Mouse (Mus musculus) embryonic facial prominence, embryonic 15.5 days (tissue): ENCODE results near the gene Usp39. TPM values are rescaled to one million over a fixed set of nuclear protein-coding genes. Genes with fewer than 3 reads are reported as not detected.
A peak's percentile ranks its signal among the peaks of the same experiment; 100 is the strongest.

Experiments used
- ATAC-seq: fragments of 200-750 bp; cut with Nextera tagmentation; 2 replicates; pipeline ENCODE4 v1.8.0; 2017; ENCODE audit warnings: low read depth, moderate TSS enrichment; ENCODE audit not compliant: insufficient number of reproducible peaks, low FRiP score, low TSS enrichment
- H3K27ac ChIP-seq: fragments of 300-500 bp; sonication (generic); replicated peaks from 2 replicates; pipeline ENCODE4 v1.5.1; 2015; ENCODE audit warnings: mild to moderate bottlenecking, inconsistent platforms
- H3K27me3 ChIP-seq: fragments of 300-500 bp; sonication (generic); 2 replicates; pipeline ENCODE4 v1.6.1; 2015; ENCODE audit warnings: inconsistent platforms
- H3K36me3 ChIP-seq: fragments of 300-500 bp; sonication (generic); 2 replicates; pipeline ENCODE4 v1.6.1; 2015; ENCODE audit warnings: mild to moderate bottlenecking, inconsistent platforms
- H3K4me1 ChIP-seq: fragments of 300-500 bp; sonication (generic); 2 replicates; pipeline ENCODE4 v1.6.1; 2015; ENCODE audit warnings: inconsistent platforms
- H3K4me2 ChIP-seq: fragments of 300-500 bp; sonication (generic); replicated peaks from 2 replicates; pipeline ENCODE4 v1.6.1; 2015; ENCODE audit warnings: mild to moderate bottlenecking, inconsistent platforms
- H3K4me3 ChIP-seq: fragments of 300-500 bp; sonication (generic); replicated peaks from 2 replicates; pipeline ENCODE4 v1.5.1; 2015; ENCODE audit warnings: mild to moderate bottlenecking, inconsistent platforms
- H3K9ac ChIP-seq: fragments of 300-500 bp; sonication (generic); 2 replicates; pipeline ENCODE4 v1.6.1; 2015; ENCODE audit warnings: inconsistent platforms
- H3K9me3 ChIP-seq: fragments of 300-500 bp; sonication (generic); replicated peaks from 2 replicates; pipeline ENCODE4 v1.6.1; 2016; ENCODE audit warnings: inconsistent platforms
- WGBS: fragments of 180-500 bp; shearing (Covaris S2); methylation state at CpG from one replicate; pipeline ENCODE4 v1.1.7; 2015; 5-methylcytosine and 5-hydroxymethylcytosine counted together
- polyA plus RNA-seq: library from polyadenylated mRNA; unstranded; fragments of >200 nt; fragmentation: Nextera tagmentation; extraction: Ambion mirVana; gene quantifications from 2 replicates; pipeline ENCODE4 v1.2.1, GENCODE M21; 2015

The Usp39 gene
- polyA plus RNA-seq, 1 experiment from 2014 or later: 39.5 TPM

DNA sequence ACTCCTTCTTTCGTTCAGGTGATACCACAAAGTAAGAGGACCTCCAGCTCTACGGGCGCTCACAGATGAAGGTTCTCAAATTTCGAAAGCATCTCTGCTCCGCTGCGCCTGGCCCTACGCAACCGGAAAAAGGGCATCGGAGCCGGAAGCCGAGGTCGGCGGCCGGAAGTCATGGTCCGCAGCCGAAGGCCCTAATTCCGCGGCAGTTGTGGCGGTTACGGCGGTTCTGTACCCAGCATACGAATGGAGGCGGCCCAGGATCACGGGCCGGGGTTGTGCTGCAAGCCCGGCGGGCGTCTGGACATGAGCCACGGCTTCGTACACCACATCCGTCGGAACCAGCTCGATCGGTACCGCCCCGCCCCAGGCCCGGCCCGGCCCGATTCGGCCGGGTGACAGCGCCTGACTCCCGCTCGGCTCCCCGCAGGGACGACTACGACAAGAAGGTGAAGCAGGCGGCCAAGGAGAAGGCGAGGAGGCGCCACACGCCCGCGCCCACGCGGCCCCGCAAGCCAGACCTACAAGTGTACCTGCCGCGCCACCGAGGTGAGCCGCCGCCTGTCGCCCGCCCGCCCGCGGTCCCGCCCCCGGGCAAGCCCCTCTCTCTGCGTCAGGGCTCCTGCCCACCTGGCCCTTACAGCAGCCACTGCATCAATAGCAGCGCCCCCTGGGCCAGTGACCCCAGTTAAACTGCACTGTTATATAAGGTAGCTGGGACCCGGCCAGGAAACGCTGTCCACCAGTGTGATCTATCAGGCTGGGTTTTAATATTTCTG is 2.4 kb upstream of the Usp39 start, which contains the start of gene 0610030E20Rik:
0610030E20Rik (plus strand) TSS at position 152 of the 776 bp plus-strand sequence.
- Histone ChIP-seq H3K4me3 (peak within 1 kb of the TSS; percentile 71), H3K4me1 (peaks cover 42% of the 10 kb centered on the region), H3K27ac (peak within 1 kb of the TSS; percentile 91), H3K36me3 (peaks cover 27% of the 10 kb centered on the region), H3K9ac (peak within 1 kb of the TSS; percentile 81), H3K9me3 (no peaks in the 10 kb centered on the region), H3K4me2 (peak within 1 kb of the TSS; percentile 75), H3K27me3 (no peaks in the 10 kb centered on the region)
- WGBS: under 1% methylated on average over 72 of the region's 72 CpGs
- ATAC-seq: peak; percentile 71; the same call in 1 of the 2 replicates

DNA sequence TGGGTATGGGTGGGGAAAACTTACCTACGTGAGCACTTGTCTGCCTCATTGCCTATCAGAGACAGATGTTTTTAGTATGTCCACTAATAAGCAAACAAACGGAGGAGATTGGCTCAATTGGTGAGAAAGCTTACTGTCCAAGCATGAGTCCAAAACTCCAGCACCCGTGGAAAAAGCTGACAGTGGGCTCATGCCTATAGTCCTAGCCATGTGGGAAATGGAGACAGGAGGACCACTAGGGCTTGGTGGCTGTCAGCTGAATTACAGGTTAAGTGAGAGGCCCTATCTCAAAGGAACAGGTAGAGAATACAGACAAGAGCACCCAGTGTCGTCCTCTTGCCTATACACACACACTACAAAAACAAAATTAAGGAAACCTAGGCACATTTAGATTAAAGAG is 1.3 kb upstream of the Usp39 start:
- Histone ChIP-seq H3K4me2 (no peak overlapping the region), H3K4me3 (peak overlapping the region; percentile 71; the same call in 1 of the 2 replicates)

DNA sequence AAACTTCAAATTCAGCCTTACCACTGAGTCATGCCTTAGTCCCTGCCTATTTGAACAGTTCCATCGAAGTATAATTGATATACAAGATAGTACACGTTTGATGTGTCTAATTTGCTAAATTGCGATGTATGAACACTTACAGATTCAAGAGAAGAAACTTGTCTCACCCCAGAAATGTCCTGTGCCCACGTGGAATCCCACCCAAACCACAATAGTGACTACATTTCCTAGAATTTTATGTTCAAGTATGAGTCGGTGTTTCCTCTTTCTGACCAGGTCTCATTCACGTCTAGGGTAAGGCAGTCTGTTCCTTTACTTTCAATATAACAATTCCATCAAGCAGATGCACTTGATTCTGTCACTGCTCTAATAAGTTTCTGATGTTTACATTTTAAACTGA is 649 bp upstream of the Usp39 start:
- WGBS: 44% methylated on average over 6 of the region's 6 CpGs
- no peaks in the 10 kb centered on the region for H3K9me3 ChIP-seq
- ATAC-seq: no peak
- peaks cover 40% of the 10 kb centered on the region for H3K4me1 ChIP-seq
- H3K27me3 ChIP-seq: no peaks in the 10 kb centered on the region
- H3K4me3 ChIP-seq: peak overlapping the region; percentile 96
- no peak overlapping the region for H3K27ac ChIP-seq
- peaks cover 24% of the 10 kb centered on the region for H3K36me3 ChIP-seq
- H3K9ac ChIP-seq: no peak overlapping the region
- H3K4me2 ChIP-seq: peak overlapping the region; percentile 76

More for the DNA sequence above, 1.3 kb upstream of the Usp39 start:
- peaks cover 40% of the 10 kb centered on the region for H3K4me1 ChIP-seq
- no peaks in the 10 kb centered on the region for H3K27me3 ChIP-seq
- no peaks in the 10 kb centered on the region for H3K9me3 ChIP-seq
- peaks cover 30% of the 10 kb centered on the region for H3K36me3 ChIP-seq
- no peak for ATAC-seq
- 73% methylated on average over 4 of the region's 4 CpGs for WGBS
- H3K27ac ChIP-seq: no peak overlapping the region
- no peak overlapping the region for H3K9ac ChIP-seq

DNA sequence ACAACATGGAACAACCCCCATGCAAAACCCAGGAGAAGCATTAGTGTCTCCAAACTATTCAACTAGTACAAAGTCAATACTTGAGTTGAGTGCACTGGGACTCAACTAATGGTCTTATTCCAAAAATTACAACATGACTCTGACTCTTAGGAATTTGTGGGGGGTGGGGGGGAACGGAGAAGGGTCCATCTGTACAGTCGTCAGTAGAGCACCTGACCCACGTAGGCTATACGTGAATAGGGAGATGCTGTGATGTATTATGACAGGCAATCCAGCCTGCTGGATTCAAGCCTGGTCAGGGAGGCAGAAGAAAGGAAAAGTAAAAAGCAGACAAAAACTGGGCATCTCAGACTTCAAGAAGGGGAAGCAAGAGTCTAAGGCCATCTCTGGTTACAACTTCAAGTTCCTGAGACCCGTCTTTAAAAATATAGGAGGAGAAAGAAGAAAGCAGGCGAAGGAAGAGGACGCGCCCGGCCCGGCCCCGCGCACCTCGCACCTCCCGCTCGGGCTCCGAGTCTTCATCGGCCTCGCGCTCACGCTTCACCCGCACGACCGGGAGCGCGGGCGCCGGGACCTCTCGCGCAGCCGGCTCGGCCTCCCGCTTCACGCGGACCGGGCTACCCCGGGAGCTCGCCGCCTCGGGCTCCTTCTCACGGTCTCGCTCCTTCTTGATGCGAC is 449 bp downstream of the Usp39 start:
- H3K9ac ChIP-seq: peak overlapping the region; percentile 90
- peak overlapping the region; percentile 76 for H3K4me2 ChIP-seq
- peaks cover 40% of the 10 kb centered on the region for H3K4me1 ChIP-seq
- H3K9me3 ChIP-seq: no peaks in the 10 kb centered on the region
- H3K4me3 ChIP-seq: peak overlapping the region; percentile 96
- peak overlapping the region; percentile 56; the same call in 1 of the 2 replicates for H3K27ac ChIP-seq
- WGBS: 0% methylated on average over 42 of the region's 42 CpGs
- ATAC-seq: peak; percentile 19; the same call in 1 of the 2 replicates
- peaks cover 17% of the 10 kb centered on the region for H3K36me3 ChIP-seq
- H3K27me3 ChIP-seq: no peaks in the 10 kb centered on the region

DNA sequence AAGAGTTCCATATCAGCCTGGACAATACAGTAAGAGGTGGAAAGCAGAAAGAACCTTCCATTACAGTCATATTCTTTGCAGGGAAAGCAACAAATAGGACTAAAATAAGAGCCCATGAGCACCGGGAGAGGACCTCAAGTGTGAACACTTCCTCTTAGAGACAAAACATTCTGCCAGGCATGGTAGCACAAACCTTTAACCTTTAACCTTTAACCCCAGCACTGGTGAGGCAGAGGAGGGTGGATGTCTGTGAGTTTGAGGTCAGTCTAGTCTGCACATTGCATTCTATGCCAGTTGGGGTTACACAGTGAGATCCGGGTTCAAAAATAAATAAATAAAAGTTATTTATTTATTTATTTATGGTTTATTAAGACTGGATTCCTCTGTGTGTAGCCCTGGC is 4.5 kb downstream of the Usp39 start:
- Histone ChIP-seq H3K4me1 (peaks cover 16% of the 10 kb centered on the region), H3K4me2 (no peak overlapping the region), H3K9ac (no peak overlapping the region), H3K9me3 (no peaks in the 10 kb centered on the region), H3K27ac (no peak overlapping the region), H3K27me3 (no peaks in the 10 kb centered on the region), H3K36me3 (peaks cover 43% of the 10 kb centered on the region), H3K4me3 (no peak overlapping the region)
- WGBS: 46% methylated on average over 2 of the region's 2 CpGs
- no peak for ATAC-seq

DNA sequence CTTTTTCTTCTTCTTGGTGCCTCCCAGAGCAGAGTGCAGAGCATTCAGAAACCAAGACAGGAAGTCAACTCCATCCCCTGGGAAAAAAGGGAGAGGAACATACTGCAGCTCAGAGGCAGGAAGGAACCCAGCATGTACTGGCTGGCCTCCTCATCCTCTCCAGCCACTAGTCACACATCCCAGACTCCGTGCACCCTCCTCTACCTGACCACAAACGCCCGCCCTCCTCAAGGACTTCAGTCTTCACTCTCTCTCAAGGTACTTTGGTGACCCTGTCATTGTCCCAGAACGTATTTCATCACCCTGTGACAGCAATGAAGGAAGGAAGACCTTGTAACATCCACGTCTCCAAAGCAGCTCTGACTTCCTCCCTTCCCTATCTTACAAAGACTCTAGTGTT is 11.9 kb downstream of the Usp39 start:
- Histone ChIP-seq H3K4me3 (no peak overlapping the region), H3K9me3 (no peaks in the 10 kb centered on the region), H3K4me2 (no peak overlapping the region), H3K4me1 (no peaks in the 10 kb centered on the region), H3K27ac (no peak overlapping the region), H3K36me3 (peaks cover 82% of the 10 kb centered on the region), H3K27me3 (no peaks in the 10 kb centered on the region), H3K9ac (no peak overlapping the region)
- 63% methylated on average over 5 of the region's 5 CpGs for WGBS
- no peak for ATAC-seq

DNA sequence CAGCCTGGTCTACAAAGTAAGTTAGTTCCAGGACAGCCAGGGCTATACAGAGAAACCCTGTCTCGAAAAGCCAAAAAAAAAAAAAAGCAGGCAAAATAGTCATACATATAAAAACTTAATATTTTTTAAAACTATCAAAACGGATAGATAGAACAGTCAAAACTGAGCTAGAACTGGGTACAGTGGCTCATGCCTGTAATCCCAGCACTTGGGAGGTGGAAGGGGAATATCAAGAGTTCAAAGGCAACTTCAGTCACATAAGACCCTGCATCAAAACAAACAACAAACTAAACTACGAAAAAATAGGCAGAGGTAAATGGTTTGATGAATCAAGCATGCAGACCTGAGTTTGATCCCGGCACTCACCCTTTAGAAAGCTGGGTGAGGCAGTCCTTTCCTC is 14.9 kb downstream of the Usp39 start:
- no peak for ATAC-seq
- peaks cover 77% of the 10 kb centered on the region for H3K36me3 ChIP-seq
- H3K4me3 ChIP-seq: no peak overlapping the region
- H3K9ac ChIP-seq: no peak overlapping the region
- H3K27me3 ChIP-seq: no peaks in the 10 kb centered on the region
- no peak overlapping the region for H3K4me2 ChIP-seq
- H3K9me3 ChIP-seq: no peaks in the 10 kb centered on the region
- H3K4me1 ChIP-seq: no peaks in the 10 kb centered on the region
- whole genome bisulfite sequencing: 91% methylated on average over 4 of the region's 4 CpGs
- H3K27ac ChIP-seq: no peak overlapping the region

DNA sequence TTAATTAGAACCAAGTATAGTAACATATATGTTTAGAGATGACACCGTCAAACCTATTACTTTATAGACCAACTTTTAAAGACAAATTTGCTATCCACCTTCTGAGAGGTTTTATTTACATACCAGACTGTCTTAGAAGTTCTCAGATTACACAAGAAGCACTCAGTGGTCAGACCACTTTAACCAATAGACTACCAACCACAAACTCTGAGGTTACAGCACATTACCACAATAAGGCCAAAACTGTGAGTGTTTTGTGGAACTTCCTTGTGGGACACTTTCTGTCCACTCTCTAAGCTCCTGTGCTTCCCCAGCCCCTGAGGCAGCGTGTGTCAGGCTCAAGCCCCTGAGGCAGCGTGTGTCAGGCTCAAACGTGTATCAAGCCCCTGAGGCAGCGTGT is 16.0 kb downstream of the Usp39 start:
- Histone ChIP-seq H3K4me3 (no peak overlapping the region), H3K4me2 (no peak overlapping the region), H3K27me3 (no peaks in the 10 kb centered on the region), H3K36me3 (peaks cover 82% of the 10 kb centered on the region), H3K9ac (no peak overlapping the region), H3K9me3 (no peaks in the 10 kb centered on the region), H3K4me1 (no peaks in the 10 kb centered on the region), H3K27ac (no peak overlapping the region)
- WGBS: 81% methylated on average over 5 of the region's 5 CpGs
- no peak for ATAC-seq

DNA sequence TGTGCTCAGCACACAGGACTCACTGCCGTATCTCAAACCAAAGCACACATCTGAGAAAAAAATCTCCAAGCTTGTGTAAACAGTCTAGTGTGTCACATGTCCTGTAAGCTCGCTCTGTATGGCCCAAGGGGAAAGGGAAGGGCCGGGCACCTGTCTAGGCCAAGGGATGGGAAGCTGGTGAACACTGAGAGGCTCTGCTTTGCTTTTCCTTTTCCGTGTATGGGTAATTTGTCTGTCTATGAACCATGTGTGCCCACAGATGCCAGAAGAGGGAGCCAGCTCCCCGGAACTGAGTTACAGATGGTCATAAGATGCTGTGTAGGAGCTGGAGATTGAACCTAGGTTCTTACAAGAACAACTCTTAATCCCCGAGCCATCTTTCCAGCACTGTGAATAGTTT is 18.7 kb downstream of the Usp39 start:
- Histone ChIP-seq H3K4me1 (no peaks in the 10 kb centered on the region), H3K9ac (no peak overlapping the region), H3K27ac (no peak overlapping the region), H3K27me3 (no peaks in the 10 kb centered on the region), H3K9me3 (no peaks in the 10 kb centered on the region), H3K4me2 (no peak overlapping the region), H3K36me3 (peaks cover 81% of the 10 kb centered on the region), H3K4me3 (no peak overlapping the region)
- WGBS: 61% methylated on average over 6 of the region's 6 CpGs
- no peak for ATAC-seq

DNA sequence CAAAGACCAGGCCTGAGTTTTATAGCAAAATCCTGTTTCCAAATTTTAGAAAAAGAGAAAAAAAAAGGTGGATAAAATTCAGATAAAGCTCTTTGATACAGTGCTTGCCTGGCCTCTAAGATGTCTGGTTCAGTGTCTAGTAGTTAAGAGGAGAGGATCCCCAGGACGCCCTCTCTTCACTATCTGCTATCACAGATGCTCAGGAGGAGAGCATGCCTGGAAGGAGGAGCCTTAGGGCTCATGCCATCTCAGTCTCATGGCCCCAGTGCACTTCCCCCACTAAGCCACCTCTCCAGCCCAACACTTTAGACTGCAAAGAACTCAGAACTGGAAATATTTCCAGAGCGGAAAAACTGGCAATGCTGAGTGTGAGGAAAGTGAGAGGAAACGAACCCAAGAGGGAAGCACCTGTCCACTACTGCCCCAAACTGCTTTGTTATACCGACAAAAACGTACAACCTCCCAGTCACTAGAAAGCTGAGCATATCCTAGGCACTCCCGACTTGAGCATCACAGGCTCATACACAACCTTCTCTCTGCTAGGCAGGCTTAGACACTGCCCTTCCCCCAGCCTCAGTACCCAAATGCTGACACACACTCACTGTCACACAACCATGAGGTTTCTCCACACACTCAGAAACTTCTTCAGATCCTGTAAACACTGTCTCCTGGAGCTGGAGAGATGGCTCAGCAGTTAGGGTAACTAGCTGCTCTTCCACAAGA is 21.0 kb downstream of the Usp39 start:
- Histone ChIP-seq H3K4me3 (no peak overlapping the region), H3K4me2 (no peak overlapping the region), H3K27ac (no peak overlapping the region), H3K4me1 (no peaks in the 10 kb centered on the region), H3K27me3 (no peaks in the 10 kb centered on the region), H3K36me3 (peaks cover 87% of the 10 kb centered on the region), H3K9me3 (no peaks in the 10 kb centered on the region), H3K9ac (no peak overlapping the region)
- no peak for ATAC-seq
- 82% methylated on average over 6 of the region's 6 CpGs for WGBS

DNA sequence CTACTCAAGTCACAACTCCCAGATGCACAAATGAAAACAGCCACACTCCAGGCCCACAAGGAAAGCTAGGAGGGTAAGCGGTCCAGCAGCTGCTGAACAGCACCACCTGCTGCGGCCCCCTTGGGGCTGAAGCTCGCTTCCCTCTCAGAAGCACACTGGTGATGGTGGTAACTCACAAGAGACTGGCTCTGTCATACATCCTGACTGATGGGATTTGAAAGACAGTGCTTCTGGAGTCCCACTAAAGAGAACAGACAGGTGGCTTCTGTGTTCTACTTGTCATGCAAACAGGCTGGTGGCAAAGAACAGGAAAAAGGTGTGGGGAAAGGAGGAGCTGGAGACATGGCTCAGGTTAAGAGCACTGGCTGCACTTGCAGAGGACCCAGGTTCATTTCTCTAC is 22.0 kb downstream of the Usp39 start:
- Histone ChIP-seq H3K4me3 (no peak overlapping the region), H3K27me3 (no peaks in the 10 kb centered on the region), H3K27ac (no peak overlapping the region), H3K4me2 (no peak overlapping the region), H3K9me3 (no peaks in the 10 kb centered on the region), H3K36me3 (peaks cover 87% of the 10 kb centered on the region), H3K9ac (no peak overlapping the region), H3K4me1 (no peaks in the 10 kb centered on the region)
- no peak for ATAC-seq
- WGBS: 85% methylated on average over 3 of the region's 3 CpGs
